Mouse (Mus musculus): Measurements from ENCODE around the gene Unc13b. TPM values are rescaled to one million over a fixed set of nuclear protein-coding genes. Genes with fewer than 3 reads are reported as not detected.
"Not testable (repeated sequence)": the region's sequence is repeated elsewhere in the genome, so short reads cannot be mapped to it uniquely, and the experiment has no call there.

Unc13b gene
- polyA plus RNA-seq, 1 experiment from 2014 or later, result 9.0 TPM

GRCm38 (mm10) chr4:43114512-43114911 lies 55.8 kb downstream of the Unc13b start:
- Histone ChIP-seq H3K27me3 (ENCODE audit: control insufficient read depth, insufficient read depth, low read length) (no peaks in the 10 kb centered on the region), H3K4me2 (replicated peaks; ENCODE audit: low read depth, low read length) (no peak overlapping the region), H3K4me1 (ENCODE audit: control insufficient read depth, insufficient read depth, low read length) (no peaks in the 10 kb centered on the region), H3K4me3 (ENCODE audit: low read length) (no peak overlapping the region), H3K27ac (ENCODE audit: low read depth, low read length) (no peak overlapping the region), H3K36me3 (ENCODE audit: control insufficient read depth, insufficient read depth, low read length) (no peaks in the 10 kb centered on the region), H3K9ac (ENCODE audit: low read depth, low read length) (no peak overlapping the region), H3K9me3 (ENCODE audit: control insufficient read depth, low read length) (no peaks in the 10 kb centered on the region)
- 84% methylated on average over 2 of the region's 2 CpGs for WGBS
- no peak for ATAC-seq (ENCODE audit: low FRiP score, low TSS enrichment)

- Histone ChIP-seq H3K9me3 (ENCODE audit: control insufficient read depth, low read length) (no peaks in the 10 kb centered on the region), H3K36me3 (ENCODE audit: control insufficient read depth, insufficient read depth, low read length) (no peaks in the 10 kb centered on the region), H3K4me3 (ENCODE audit: low read length) (no peak overlapping the region), H3K27me3 (ENCODE audit: control insufficient read depth, insufficient read depth, low read length) (no peaks in the 10 kb centered on the region), H3K9ac (ENCODE audit: low read depth, low read length) (no peak overlapping the region), H3K4me1 (ENCODE audit: control insufficient read depth, insufficient read depth, low read length) (no peaks in the 10 kb centered on the region), H3K27ac (ENCODE audit: low read depth, low read length) (no peak overlapping the region), H3K4me2 (replicated peaks; ENCODE audit: low read depth, low read length) (no peak overlapping the region)
- WGBS, result 20% methylated on average over 2 of the region's 2 CpGs
- ATAC-seq (ENCODE audit: low FRiP score, low TSS enrichment), result no peak
Measured at GRCm38 (mm10) chr4:43114946-43115345, 56.2 kb downstream of the Unc13b start.

- no peak for ATAC-seq (ENCODE audit: low FRiP score, low TSS enrichment)
Measured at GRCm38 (mm10) chr4:43116249-43116648, 57.5 kb downstream of the Unc13b start.

GRCm38 (mm10) chr4:43129750-43130149 lies 71.0 kb downstream of the Unc13b start:
- ATAC-seq (ENCODE audit: low FRiP score, low TSS enrichment), result no peak
- Histone ChIP-seq H3K4me1 (ENCODE audit: control insufficient read depth, insufficient read depth, low read length) (no peaks in the 10 kb centered on the region), H3K36me3 (ENCODE audit: control insufficient read depth, insufficient read depth, low read length) (no peaks in the 10 kb centered on the region), H3K4me3 (ENCODE audit: low read length) (no peak overlapping the region), H3K9me3 (ENCODE audit: control insufficient read depth, low read length) (no peaks in the 10 kb centered on the region), H3K27ac (ENCODE audit: low read depth, low read length) (no peak overlapping the region), H3K27me3 (ENCODE audit: control insufficient read depth, insufficient read depth, low read length) (no peaks in the 10 kb centered on the region), H3K4me2 (replicated peaks; ENCODE audit: low read depth, low read length) (no peak overlapping the region), H3K9ac (ENCODE audit: low read depth, low read length) (no peak overlapping the region)
- 85% methylated on average over 3 of the region's 3 CpGs for WGBS

More at GRCm38 (mm10) chr4:43116249-43116648, 57.5 kb downstream of the Unc13b start:
- H3K36me3 ChIP-seq (ENCODE audit: control insufficient read depth, insufficient read depth, low read length), result no peaks in the 10 kb centered on the region
- no peak overlapping the region for H3K9ac ChIP-seq (ENCODE audit: low read depth, low read length)
- 69% methylated on average over 2 of the region's 2 CpGs for WGBS
- no peak overlapping the region for H3K27ac ChIP-seq (ENCODE audit: low read depth, low read length)
- H3K27me3 ChIP-seq (ENCODE audit: control insufficient read depth, insufficient read depth, low read length), result no peaks in the 10 kb centered on the region
- no peaks in the 10 kb centered on the region for H3K9me3 ChIP-seq (ENCODE audit: control insufficient read depth, low read length)
- H3K4me1 ChIP-seq (ENCODE audit: control insufficient read depth, insufficient read depth, low read length), result no peaks in the 10 kb centered on the region
- no peak overlapping the region for H3K4me3 ChIP-seq (ENCODE audit: low read length)
- H3K4me2 ChIP-seq (replicated peaks; ENCODE audit: low read depth, low read length), result no peak overlapping the region

- Histone ChIP-seq H3K9ac (ENCODE audit: low read depth, low read length) (no peak overlapping the region), H3K27ac (ENCODE audit: low read depth, low read length) (no peak overlapping the region), H3K4me1 (ENCODE audit: control insufficient read depth, insufficient read depth, low read length) (no peaks in the 10 kb centered on the region), H3K4me3 (ENCODE audit: low read length) (no peak overlapping the region), H3K27me3 (ENCODE audit: control insufficient read depth, insufficient read depth, low read length) (no peaks in the 10 kb centered on the region), H3K4me2 (replicated peaks; ENCODE audit: low read depth, low read length) (no peak overlapping the region), H3K9me3 (ENCODE audit: control insufficient read depth, low read length) (no peaks in the 10 kb centered on the region), H3K36me3 (ENCODE audit: control insufficient read depth, insufficient read depth, low read length) (no peaks in the 10 kb centered on the region)
- ATAC-seq (ENCODE audit: low FRiP score, low TSS enrichment), result no peak
- WGBS, result 73% methylated on average over 1 of the region's 1 CpGs
Measured at GRCm38 (mm10) chr4:43142610-43143009, 83.9 kb downstream of the Unc13b start.

GRCm38 (mm10) chr4:43152413-43152812 lies 93.7 kb downstream of the Unc13b start:
- not testable (repeated sequence) for H3K4me1 ChIP-seq (ENCODE audit: control insufficient read depth, insufficient read depth, low read length); H3K4me2 ChIP-seq (replicated peaks; ENCODE audit: low read depth, low read length); ATAC-seq (ENCODE audit: low FRiP score, low TSS enrichment); H3K27ac ChIP-seq (ENCODE audit: low read depth, low read length); H3K9me3 ChIP-seq (ENCODE audit: control insufficient read depth, low read length); H3K9ac ChIP-seq (ENCODE audit: low read depth, low read length); H3K36me3 ChIP-seq (ENCODE audit: control insufficient read depth, insufficient read depth, low read length); H3K27me3 ChIP-seq (ENCODE audit: control insufficient read depth, insufficient read depth, low read length); H3K4me3 ChIP-seq (ENCODE audit: low read length)
- 93% methylated on average over 4 of the region's 4 CpGs for WGBS

GRCm38 (mm10) chr4:43160045-43160444 lies 101.3 kb downstream of the Unc13b start:
- Histone ChIP-seq H3K27me3 (ENCODE audit: control insufficient read depth, insufficient read depth, low read length) (no peaks in the 10 kb centered on the region), H3K27ac (ENCODE audit: low read depth, low read length) (no peak overlapping the region), H3K9ac (ENCODE audit: low read depth, low read length) (no peak overlapping the region), H3K4me1 (ENCODE audit: control insufficient read depth, insufficient read depth, low read length) (no peaks in the 10 kb centered on the region), H3K36me3 (ENCODE audit: control insufficient read depth, insufficient read depth, low read length) (no peaks in the 10 kb centered on the region), H3K4me3 (ENCODE audit: low read length) (no peak overlapping the region), H3K4me2 (replicated peaks; ENCODE audit: low read depth, low read length) (no peak overlapping the region), H3K9me3 (ENCODE audit: control insufficient read depth, low read length) (no peaks in the 10 kb centered on the region)
- 10% methylated on average over 3 of the region's 3 CpGs for WGBS
- ATAC-seq (ENCODE audit: low FRiP score, low TSS enrichment), result no peak

- Histone ChIP-seq H3K36me3 (ENCODE audit: control insufficient read depth, insufficient read depth, low read length) (no peaks in the 10 kb centered on the region), H3K9me3 (ENCODE audit: control insufficient read depth, low read length) (no peaks in the 10 kb centered on the region), H3K27ac (ENCODE audit: low read depth, low read length) (no peak overlapping the region), H3K4me3 (ENCODE audit: low read length) (no peak overlapping the region), H3K27me3 (ENCODE audit: control insufficient read depth, insufficient read depth, low read length) (no peaks in the 10 kb centered on the region), H3K9ac (ENCODE audit: low read depth, low read length) (no peak overlapping the region), H3K4me1 (ENCODE audit: control insufficient read depth, insufficient read depth, low read length) (no peaks in the 10 kb centered on the region), H3K4me2 (replicated peaks; ENCODE audit: low read depth, low read length) (no peak overlapping the region)
- ATAC-seq (ENCODE audit: low FRiP score, low TSS enrichment), result no peak
- WGBS, result 91% methylated on average over 3 of the region's 3 CpGs
Measured at GRCm38 (mm10) chr4:43161124-43161657, 102.4 kb downstream of the Unc13b start.

- H3K4me1 ChIP-seq (ENCODE audit: control insufficient read depth, insufficient read depth, low read length), result no peaks in the 10 kb centered on the region
- H3K9me3 ChIP-seq (ENCODE audit: control insufficient read depth, low read length), result no peaks in the 10 kb centered on the region
- no peak overlapping the region for H3K4me3 ChIP-seq (ENCODE audit: low read length)
- 67% methylated on average over 3 of the region's 3 CpGs for WGBS
- no peaks in the 10 kb centered on the region for H3K36me3 ChIP-seq (ENCODE audit: control insufficient read depth, insufficient read depth, low read length)
- H3K4me2 ChIP-seq (replicated peaks; ENCODE audit: low read depth, low read length), result no peak overlapping the region
- no peak for ATAC-seq (ENCODE audit: low FRiP score, low TSS enrichment)
- H3K27me3 ChIP-seq (ENCODE audit: control insufficient read depth, insufficient read depth, low read length), result no peaks in the 10 kb centered on the region
- no peak overlapping the region for H3K9ac ChIP-seq (ENCODE audit: low read depth, low read length)
- H3K27ac ChIP-seq (ENCODE audit: low read depth, low read length), result no peak overlapping the region
Measured at GRCm38 (mm10) chr4:43163205-43163604, 104.5 kb downstream of the Unc13b start.
